Mouse (Mus musculus) hematopoietic stem cell, adult 5-6 weeks (primary cell): ENCODE measurements around the gene Sfmbt2. TPM values are rescaled to one million over a fixed set of nuclear protein-coding genes. Genes with fewer than 3 reads are reported as not detected.
"Not testable (repeated sequence)": the region's sequence is repeated elsewhere in the genome, so short reads cannot be mapped to it uniquely, and the experiment has no call there.

Experiments
- ATAC-seq, 2 experiments: fragments of 125-278 bp in 1 of 2; replicated peaks in 1 of 2; 2 replicates each; pipeline ENCODE4 v1.8.0; 2016 to 2017; ENCODE audit warnings: inconsistent platforms in 2 of 2, mild to moderate bottlenecking in 2 of 2, moderate number of reproducible peaks in 2 of 2, low read depth in 1 of 2, moderate TSS enrichment in 1 of 2; ENCODE audit not compliant: low FRiP score in 2 of 2, poor library complexity in 2 of 2, severe bottlenecking in 2 of 2, insufficient read depth in 1 of 2, low TSS enrichment in 1 of 2
- total RNA-seq: library from RNA; stranded (forward); fragments of 172-1452, 232-1000 nt; gene quantifications from 2 replicates; pipeline ENCODE4 v1.2.3, GENCODE M21; 2017

The Sfmbt2 gene
- 2.3 and 3.3 TPM in 2 replicates for total RNA-seq

DNA sequence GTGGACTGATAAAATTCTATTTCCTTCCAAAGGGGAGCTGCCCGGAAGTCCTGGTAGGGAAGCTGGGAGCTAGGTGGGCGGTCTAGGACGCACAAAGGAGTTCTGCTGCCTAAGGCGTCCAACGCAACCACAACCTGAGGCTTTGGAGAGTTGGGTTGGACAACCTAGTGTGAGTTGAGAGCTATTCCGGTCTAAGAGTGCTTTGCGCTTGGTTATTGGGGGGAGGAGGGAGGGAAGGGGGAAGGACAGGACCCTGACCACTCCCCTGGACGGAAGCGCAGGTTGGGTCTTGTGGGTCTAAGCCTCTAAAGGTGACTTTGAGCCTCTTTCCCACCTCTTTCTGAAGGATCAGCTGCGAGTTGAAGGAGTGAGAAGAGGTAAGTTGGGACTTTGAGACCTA, at the start of gene Sfmbt2:
Sfmbt2 (plus strand) TSS at position 335 of the 400 bp plus-strand sequence.
- ATAC-seq = no peak

DNA sequence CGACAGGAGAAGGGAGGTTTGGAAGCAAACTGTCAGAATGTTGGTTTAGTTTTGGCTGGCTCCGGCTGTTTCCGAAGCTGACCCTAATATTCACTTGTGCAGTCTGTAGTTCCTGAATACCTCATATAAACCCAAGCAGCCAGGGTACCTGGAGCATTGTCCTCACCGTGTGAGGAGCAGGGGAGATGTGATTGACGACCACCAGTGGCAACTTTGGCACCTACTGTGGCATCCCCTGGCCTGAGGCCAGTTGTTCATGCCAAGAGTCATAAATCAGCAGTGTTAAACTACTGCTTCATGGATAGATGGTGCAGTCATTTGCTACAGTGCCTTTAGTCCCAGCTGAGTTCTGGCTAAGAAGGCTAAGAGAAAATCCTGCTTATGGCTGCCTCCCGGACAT, 49.2 kb upstream of the Sfmbt2 start:
- ATAC-seq = no peak

DNA sequence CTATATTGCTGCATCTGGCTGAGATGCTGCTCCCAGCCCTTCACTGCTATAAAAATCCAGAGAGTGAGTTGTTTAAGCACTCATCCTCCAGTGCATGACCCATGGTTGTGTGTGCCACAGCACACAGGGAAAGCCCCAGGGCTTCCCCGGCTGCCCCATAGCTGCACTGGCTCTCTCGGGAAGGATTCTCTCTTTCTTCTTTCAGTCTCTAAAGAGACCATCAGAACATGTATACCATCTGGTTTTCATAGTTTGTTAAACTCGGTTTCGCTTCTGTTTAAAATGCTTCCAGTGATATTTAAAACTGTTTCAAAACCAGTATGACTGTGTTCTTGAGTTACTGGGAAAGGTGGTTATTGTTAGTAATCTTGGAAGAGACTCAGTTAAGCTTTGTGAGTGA, 47.1 kb upstream of the Sfmbt2 start:
- no peak for ATAC-seq

DNA sequence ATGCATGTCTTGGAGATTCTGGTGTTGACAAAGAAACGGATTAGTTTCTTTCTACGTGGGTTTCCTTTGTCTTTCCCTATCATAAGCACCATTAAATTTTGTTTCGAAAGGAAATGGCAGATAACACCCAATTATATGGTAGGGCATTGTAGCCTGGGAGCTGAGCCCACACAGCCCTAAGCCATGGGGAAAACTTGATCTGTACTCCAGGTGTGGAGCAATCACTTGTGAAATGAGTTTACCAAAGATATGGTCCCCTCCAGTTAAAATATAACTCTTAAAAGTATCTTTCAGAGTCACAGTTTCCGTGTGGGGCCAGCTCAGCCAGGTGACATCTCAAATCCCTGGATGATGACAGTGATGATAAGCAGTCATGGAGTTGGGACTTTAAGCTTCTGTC, 45.3 kb upstream of the Sfmbt2 start:
- no peak for ATAC-seq

DNA sequence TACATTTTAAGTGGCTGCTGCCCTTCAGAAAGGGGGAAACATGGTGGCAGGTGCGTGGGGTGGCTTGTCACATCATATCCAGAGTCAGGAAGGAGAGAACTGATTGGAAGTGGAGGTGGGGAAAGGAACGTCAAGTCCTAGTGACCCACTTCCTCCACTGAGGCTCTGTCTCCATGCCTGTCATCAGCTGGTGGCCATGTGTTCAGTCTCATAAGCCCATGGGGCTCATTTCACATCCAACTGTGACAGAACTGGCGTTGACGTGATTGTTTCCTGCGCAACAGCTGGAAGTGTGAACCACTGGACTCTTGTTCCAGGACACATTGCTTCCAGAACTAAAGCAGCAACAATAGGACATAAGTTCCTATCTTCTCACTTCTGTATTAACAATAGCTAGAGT, 40.1 kb upstream of the Sfmbt2 start:
- ATAC-seq = no peak

DNA sequence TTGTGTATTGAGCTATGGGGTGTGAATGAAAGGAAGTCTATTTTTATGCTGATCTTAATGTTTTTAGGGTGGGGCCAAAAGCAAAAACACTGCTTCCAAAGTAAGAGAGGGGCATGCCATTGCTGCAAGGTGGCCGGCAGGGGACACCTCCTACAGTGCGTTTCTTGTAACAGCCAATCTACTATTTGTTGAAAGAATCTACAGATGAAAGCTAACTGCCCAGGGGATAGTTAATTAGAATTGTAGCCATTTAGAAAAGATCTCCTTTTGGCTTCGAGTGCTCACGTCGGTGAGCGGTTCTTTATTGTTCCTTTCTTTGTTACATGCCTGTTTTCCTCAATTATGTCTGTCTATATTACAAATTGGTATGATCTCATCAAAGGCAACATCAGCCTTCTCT, 36.0 kb upstream of the Sfmbt2 start:
- no peak for ATAC-seq

DNA sequence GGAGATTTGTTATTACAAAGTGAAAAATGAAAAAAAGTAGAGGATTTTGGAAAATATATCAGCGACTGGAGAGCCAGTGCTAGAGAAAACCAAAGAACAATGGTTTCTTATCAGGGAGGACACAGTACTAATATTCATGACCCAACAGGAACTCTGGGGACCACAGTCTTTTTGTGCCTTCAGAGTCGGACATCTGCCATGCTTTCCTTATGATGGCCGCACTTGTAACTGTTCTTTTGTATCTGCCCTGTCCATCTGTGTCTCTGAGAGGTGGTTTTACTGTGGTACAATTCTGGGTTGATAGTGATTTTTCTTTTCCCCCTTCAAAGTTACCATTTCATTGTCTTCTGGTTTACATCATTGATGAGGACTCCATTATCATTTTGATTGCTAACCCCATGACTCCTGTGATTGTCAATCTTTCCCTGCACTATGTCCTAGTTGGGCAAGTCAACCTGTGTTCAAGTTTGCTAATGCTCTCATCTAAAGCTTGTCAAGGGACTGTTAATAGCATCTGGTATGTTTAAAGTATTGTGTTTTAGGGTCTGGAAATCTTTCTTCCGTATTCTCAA, 35.2 kb upstream of the Sfmbt2 start:
- ATAC-seq = no peak

DNA sequence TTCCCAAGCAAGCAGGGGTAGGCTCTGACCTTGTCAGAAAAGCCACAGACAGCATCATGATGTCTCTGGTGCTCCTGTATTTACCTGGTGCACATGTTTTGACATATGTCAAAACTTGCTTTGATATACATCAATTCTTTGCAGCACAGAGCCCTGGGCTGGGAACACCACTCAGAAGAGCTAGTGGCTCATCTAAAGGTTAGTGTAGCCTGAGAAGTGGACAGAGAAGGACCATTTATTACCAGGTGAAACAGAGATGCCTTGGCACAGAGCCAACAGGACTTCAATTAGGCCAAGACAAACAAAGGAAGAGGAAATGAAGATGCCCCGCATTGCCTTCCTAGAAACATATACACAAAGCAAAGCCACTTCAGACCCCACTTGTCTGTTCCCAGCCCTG, 30.3 kb upstream of the Sfmbt2 start:
- no peak for ATAC-seq

DNA sequence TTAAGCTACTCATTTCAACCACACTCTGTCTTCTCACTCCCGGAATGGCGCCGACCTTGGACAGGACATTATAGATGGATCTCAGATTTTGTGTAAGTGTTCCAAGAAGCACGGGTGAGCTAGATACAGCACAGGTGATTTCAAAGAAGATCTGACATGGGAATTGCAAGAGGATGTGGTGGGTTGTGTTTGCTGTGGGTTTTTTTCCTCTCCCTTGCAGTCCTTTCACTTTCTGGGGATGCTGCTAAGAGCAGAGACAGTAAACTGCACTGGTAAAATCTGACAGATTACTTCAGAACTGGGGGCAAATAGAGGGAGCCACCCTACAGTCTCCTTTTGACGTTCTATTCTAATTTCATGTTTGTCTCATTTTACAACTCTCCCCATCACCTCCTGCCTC, 26.8 kb upstream of the Sfmbt2 start:
- ATAC-seq = no peak; a peak in 1 of 4 replicates

DNA sequence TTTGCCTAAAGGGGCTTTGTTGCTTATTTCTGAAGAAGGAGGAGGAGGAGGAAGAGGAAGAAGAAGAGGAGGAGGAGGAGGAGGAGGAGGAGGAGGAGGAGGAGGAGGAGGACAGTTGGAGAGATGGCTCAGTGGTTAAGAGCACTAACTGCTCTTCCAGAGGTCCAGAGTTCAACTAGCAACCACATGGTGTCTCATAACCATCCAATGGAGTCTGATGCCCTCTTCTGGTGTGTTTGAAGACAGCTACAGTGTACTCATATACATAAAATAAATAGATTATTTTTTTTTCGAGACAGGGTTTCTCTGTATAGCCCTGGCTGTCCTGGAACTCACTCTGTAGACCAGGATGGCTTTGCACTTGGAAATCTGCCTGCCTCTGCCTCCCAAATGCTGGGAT, 26.2 kb upstream of the Sfmbt2 start:
- not testable (repeated sequence) for ATAC-seq

DNA sequence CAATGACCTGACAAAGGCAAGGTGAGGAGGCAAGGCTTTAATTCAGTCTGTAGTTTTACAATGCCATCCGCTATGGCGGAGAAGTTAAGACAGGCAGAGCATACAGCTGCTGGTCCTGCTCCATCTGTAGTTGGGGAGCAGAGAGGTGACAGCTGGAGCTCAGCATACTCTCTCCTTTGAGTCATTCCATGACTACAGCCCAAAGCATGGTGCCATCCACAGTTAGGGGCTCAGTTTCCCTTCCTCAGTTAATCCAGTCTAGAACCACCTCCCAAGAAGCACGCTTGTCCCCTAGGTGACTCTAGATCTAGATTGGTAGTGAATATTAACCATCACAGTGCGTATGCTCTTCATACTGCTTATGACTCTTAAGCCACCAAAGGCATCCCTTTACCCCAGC, 23.1 kb upstream of the Sfmbt2 start:
- no peak for ATAC-seq

DNA sequence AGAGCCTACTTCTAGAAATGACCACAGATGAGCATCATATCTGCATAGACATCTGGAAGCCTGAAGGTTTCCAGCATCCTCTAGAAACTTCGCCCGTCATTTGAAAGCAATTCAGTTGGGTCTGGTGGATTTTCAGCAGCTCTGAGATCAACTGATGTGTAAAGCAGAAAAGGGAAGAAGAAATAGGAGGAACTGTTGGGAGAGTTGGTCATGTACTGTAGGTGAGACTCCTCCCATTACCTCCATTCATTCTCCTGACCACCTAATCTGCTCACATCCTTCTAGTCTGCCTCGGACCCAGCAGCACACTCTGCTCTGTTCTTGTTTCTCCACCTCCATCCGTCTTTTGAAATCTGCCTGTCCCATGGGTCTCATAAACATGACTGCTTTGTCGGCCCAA, 22.3 kb upstream of the Sfmbt2 start:
- ATAC-seq = peak; percentile 53 to 59; a peak in 2 of 4 replicates

DNA sequence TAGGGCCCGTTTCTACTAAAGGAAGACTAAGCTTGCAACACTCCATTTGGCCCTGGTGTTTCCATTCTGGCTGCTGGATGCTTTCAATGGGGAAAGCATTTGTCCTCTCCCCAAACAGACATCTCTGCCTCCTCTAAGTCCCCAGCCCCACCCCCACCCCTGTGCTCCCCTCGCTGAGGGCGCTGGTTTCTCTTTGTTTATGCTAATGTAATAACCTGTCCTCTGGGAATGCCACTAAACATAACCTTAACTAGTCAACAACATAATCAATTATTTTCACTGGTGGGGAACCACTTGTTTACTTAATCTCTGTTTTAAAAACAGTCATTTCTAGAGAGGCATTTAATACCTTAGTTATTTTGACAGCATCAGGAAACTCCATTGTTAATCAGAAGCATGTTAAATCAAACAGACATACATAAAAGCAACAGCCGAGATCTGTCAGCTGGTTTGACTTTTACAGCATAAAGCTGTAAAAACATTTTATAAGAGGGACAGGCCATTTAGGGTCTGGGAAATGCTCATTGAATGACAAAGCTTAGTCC, 20.0 kb upstream of the Sfmbt2 start:
- ATAC-seq = no peak

DNA sequence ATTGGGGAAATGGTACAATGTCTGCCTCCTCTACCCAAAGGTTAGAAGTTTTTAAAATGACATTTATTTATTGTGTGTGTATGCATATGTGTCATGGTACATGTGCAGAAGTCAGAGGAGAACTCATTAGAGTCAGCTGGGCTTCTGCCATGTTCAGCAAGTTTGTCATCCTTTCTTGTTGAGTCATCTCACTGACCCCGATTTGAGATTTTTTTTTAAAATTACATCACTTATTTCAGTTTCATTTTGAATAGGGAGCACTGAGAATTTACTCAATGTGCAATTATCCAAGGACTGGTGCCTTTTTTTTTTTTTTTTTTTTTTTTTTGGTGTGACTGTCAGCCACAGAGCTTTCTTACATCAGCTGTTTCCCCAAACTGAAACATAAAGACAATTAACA, 19.2 kb upstream of the Sfmbt2 start:
- peak in 1 of 2 experiments; percentile 12; a peak in 1 of 4 replicates for ATAC-seq

DNA sequence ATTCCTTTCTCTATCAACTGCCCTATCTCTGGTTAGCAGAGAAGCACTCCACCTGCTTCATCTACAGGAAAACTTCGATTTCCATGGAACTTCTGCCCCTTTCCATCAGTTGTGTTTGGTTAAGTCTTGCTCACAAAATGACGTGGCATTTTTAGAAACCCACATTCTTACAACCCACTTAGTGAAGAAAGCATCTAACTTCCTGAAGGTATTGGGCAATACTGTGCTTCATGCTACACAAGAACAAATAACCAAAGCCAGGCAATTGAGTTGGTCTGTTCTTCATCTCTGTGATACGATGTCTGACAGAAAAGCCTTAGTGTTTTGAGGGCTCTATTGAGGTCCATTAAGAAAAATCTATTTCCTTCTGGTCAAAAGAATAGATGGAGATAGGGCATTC, 17.4 kb upstream of the Sfmbt2 start:
- peak; percentile 69 to 77 for ATAC-seq

DNA sequence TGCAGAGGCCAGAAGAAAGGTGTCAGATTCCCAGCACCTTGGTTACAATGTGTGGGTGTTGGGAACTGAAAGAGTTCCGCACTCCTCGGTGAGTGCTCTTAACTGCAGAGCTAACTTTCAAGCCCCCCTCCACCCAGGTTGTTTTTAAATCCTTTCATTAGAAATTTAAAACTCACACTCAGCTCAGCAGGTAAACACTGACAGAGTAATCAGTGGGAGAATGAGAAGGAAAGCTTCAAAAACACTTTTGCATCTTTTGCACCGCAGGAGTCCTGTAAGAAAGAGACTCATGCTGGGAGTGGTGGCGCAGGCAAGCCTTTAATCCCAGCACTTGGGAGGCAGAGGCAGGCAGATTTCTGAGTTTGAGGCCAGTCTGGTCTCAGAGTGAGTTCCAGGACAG, 16.4 kb upstream of the Sfmbt2 start:
- ATAC-seq = no peak

DNA sequence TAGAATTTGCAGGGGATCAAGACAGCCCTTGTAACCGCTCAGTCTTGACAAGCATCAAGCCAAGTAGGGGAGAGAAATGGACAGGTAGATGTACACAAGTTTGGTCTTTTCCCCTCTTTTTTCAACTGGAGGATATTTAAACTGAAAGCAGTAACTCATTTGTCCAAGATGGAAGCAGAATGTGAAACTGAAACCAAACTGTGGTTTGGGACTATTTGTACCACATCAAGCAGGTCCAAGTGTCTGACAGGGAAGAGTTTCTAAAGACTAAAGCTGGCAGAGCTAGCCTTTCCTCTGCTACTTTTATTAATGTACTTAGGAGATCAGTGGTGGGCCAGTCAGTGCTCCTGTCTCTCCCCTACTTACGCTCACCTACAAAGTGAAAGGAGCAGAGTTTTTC, 10.4 kb upstream of the Sfmbt2 start:
- peak; percentile 71 to 87 for ATAC-seq

DNA sequence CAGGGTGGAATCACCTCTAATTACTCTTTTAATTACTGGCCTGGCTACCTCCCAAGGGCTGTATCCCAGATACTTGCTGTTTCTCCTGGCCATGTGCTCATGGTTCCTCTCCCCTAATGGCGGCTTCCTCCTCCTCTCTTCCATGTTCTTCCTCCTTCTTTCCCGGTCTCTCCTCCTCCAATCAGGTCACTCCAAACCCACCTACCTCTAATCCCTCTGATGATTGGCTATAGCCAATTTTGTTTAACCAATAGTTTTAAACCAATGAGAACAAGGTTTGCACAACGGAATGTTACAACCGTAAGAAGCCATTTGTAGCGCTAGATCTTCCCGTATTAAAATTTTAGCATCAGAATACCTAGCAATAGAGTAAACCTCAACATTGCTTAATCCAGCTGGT, 5.2 kb upstream of the Sfmbt2 start:
- ATAC-seq = no peak

DNA sequence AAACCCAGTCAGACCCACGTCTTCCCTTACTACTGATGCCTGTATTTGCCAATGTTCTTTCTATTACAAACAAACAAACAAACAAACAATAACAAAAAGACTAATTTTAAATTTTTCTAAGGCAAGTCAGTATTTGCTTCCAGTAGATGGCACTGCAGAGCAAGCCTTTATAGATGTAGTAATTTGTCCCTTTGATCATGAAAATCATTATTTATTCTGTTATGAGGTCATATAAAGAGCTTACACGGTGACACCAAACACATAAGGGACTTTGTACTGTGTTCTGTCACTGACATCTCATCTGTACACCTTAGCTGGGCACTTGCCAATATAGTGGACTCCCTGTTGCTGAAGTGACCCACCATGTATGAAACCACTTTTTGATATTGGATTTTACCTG, 4.0 kb upstream of the Sfmbt2 start:
- ATAC-seq = no peak
